Mouse (Mus musculus): ENCODE data around the gene Gm36245.
"Not testable (repeated sequence)": the region's sequence is repeated elsewhere in the genome, so short reads cannot be mapped to it uniquely, and the experiment has no call there.

Gm36245 gene

DNA sequence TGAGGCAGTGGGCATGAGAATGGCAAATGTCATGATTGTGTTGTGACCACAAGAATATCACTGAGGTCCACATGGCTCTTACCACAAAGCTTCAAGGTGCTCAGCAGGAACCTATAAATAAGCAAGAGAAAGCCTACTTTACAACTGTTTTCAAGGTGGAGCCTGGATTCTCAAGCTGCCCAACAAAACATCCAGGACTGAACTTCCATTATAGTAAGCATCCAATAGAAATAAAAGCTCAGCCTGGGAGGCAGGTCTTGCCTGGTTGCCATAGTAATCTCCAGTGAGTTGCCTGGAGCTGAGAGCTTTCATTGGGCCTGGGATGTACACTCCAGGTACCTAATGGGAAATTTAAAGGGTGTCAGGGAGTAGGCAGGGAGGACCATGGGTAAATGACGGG is at the start of gene Gm36245:
Gene Gm36245 (plus strand): TSS at position 301 of the 400 bp plus-strand sequence.
- no peak for DNase-seq (ENCODE audit: low spot score)

DNA sequence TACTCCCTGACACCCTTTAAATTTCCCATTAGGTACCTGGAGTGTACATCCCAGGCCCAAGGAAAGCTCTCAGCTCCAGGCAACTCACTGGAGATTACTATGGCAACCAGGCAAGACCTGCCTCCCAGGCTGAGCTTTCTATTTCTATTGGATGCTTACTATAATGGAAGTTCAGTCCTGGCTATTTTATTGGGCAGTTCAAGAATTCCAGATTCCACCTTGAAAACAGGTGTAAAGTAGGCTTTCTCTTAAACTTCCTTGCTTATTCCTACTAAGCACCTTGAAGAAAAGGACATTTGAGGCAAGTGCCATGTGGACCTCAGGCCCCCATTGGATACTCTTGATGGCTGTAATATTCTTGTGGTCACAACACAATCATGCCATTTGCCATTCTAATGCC is 37.3 kb upstream of the Gm36245 start, which contains the start of gene 1700025B11Rik:
Gene 1700025B11Rik (minus strand): TSS at position 101 of the 400 bp plus-strand sequence.
- no peak for DNase-seq (ENCODE audit: low spot score)

DNA sequence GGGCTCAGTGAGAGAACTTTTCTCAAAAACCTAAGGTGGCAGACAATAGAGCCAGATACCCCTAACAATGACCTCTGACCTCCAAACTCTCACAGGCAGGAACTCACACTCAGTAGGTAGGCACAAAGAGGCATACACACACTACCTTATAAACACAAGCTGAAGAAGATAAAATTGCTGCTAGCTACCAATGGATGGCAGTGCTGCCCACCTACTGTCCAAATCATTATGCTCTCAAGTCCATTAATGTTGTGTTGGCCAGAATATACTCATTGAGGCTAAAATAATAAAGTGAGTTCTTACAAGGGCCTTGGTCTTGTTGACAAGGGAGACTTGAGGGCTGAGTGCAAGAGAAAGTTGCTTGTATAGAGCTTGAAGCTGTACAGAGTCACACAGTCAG is 35.8 kb upstream of the Gm36245 start:
- DNase-seq (ENCODE audit: low spot score): no peak

DNA sequence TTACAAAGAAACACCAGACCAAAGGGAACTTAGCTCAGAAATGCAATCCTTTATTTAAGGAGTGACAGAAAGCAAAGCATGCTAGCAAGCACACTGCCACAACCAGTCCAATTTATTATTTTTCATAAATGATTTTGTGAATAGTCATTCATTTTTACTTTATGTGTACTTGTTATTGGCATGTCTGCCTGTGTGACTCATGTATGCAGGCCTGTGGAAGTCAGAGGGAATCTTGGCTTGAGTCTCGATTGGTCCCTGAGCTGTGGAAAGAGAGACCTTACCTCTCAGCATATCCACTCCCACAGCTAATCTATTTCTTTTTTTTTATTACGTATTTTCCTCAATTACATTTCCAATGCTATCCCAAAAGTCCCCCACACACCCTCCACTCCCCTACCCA is 20.3 kb upstream of the Gm36245 start:
- DNase-seq (ENCODE audit: low spot score): no peak

DNA sequence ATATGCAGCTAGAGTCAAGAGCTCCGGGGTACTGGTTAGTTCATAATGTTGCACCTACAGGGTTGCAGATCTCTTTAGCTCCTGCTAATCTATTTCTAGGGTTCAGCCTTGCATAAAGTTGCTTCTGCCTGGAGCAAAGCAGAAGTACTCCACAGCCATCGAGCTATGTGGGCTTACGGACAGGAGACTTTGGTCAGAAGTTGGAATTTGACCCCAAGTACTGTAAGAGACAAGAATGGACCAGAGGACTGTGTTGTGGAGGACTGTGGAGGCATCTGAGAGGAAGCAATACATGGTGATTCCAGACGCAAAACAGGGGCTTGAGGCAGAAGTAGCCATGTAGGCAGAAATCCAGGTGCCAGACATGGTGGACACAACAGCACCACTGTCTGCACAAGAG is 19.7 kb upstream of the Gm36245 start:
- no peak for DNase-seq (ENCODE audit: low spot score)

DNA sequence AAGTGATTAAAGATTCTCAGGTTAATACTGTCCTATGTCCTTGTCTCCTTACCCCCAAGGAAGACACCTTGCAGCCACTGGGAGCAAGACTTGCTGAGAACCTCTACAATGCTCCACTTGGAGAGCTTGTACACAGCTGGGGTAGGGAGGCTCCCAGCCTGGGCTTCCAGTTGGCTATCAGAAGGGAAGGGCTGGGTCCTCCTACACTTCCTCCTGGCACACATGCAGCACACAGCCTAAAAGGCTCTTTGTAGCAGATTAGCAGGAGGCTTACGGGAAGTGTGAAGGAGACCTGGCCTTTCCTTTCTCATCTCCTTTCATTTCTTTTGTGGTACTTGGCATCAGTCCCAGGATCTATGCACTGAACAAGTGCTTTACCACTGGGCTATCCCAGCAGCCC is 17.4 kb upstream of the Gm36245 start:
- no peak for DNase-seq (ENCODE audit: low spot score)

DNA sequence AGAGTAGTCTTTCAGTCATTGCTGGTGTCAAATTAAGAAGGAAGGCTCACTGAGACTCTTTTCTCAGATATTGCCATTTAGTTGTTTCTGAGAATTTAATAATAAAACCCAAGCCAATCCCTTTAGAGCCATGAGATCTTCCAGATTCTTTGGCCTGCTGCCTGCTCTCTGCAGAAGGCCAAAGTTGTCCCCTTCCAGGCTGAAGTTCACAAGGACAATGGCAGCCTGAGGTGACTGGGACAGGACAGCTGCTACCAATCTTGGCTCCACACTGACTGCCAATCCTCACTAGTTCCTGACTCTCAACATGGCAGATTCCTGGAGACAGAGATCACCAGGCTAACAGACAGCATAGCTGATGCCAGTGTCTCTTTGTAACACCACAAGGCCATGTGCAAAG is 12.0 kb upstream of the Gm36245 start:
- DNase-seq (ENCODE audit: low spot score): no peak

DNA sequence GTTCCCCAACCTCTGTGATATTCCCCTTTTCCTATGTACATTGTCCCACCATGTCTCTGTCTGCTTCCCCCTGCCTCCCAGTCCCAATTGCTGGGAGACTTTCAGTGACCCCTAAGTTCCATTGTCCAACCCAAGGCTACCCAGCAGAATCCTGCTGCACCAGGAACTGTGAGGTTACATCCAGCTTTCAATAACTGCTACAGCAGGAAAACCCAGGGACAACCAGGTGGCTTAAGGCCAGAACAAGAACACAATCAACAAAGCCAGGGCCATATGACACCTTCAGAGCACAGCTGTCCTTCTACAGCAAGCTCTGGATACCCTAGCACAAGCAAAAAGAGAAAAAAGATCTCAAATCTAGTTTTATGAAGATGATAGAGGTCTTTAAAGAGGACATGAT is 10.1 kb upstream of the Gm36245 start:
- DNase-seq (ENCODE audit: low spot score): no peak

DNA sequence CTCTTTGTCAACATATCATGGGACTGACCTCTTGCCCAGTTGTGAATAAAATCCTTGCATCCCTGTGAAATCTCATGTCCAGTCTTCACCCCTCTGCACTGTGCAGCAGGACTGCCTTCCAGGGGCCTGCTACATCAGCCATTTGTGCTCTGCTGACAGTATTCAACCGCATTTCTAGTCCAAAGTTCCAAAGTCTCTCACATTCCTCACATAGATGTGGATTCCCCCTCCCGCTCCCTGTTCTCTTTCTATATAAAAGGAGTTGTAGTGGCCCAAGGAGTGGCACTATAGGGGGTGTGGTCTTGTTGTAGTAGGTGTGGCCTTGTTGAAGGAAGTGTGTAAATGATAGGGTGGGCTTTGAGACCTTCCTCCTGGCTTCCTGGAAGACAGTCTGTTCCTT is 8.2 kb upstream of the Gm36245 start:
- DNase-seq (ENCODE audit: low spot score): no peak

DNA sequence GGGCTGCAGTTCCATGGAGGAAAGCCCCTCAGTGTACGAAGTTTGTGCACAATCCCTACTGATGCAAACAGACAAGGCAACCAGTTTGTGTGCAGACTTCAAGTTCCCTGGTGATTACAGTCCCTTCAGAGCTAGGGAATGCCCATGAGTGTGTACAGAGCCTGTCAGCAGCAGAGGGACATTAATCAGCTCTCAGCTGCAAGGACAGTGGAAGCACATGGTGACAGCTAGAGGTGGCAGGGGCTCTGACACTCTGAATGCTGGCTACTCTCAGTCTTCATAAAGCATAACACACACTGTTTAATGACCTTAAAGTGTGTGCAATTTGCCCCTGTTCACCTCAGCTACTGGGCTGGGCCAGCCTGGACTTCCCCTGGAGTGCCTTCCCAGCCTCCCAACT is 5.5 kb upstream of the Gm36245 start:
- DNase-seq (ENCODE audit: low spot score): no peak

DNA sequence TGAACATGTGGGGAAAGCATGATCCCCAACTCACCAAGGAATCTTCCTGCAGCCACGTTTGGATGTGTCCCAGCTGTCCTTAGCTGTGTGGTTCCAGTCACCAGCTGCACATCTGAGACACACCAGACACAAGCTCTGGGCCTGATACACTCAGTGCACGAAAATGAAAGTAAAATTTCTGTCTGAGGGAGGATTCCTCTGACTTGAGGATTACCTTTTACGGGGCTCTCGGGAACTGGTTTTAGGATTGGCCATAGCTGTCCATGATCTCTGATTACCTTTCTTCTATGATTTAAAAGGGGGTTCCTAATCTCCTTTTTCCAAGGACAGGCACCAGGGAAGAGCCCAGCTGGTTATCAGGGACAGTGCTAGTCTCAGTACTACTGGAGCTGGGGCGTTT is 3.1 kb upstream of the Gm36245 start, which contains the start of gene Apol10b:
Gene Apol10b (minus strand): TSS at position 165 of the 400 bp plus-strand sequence.
- DNase-seq (ENCODE audit: low spot score): no peak

DNA sequence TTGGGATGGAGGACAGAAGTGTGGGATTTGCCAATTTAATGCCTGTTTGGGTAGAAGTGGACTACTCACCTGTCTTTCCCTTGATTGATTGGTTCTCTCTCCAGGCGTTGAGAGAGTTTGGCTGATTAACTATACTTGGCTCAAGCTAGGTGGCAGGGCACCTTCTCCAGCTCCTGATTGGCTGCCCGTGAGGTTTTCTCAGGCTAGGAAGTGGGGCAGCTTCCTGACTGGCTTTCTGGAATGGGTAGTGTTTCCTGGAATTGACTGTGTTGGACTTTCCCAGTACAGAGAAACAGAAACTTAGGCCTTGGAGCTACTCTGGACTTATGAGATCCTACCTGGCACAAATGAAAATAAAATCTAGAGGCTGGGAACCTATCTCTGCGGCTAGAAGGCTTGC is 629 bp upstream of the Gm36245 start:
- DNase-seq (ENCODE audit: low spot score): no peak

DNA sequence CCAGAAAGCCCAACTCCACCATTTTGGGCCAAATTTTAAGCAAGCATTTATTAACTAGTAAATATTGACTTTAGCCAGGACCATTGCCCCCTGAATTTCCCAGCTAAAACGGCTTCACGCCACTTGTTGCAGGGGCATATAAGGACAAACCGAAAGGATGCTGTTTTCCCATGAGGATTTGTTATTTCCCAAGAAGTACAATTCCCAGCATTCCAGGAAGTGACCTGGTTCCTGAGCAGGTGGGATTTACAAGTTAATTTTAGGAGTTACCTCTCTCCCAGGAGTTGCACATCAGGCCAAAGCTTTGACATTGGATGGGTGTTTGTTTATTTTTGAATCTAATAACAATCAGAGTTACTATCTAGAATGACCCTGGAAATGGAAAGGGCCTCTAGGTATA is 7.0 kb downstream of the Gm36245 start:
- no peak for DNase-seq (ENCODE audit: low spot score)

DNA sequence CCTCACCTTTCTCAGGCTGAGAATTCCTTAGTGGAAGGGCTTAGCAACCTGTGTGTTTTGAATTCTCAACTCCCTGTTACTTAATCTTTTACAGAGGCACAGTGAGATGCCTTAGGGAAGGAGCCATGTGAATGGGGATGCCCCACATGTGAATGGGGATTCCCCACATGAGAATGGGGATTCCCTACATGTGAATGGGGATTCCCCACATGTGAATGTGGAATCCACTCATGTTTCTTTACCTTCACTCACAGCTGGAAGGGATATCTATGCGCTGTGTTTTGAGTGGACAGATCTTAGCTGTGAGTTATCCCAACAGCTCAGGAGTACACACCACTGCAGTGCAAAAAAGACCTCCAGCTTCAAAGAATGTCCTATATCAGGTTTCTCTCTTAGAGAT is 25.7 kb downstream of the Gm36245 start:
- DNase-seq (ENCODE audit: low spot score): no peak

DNA sequence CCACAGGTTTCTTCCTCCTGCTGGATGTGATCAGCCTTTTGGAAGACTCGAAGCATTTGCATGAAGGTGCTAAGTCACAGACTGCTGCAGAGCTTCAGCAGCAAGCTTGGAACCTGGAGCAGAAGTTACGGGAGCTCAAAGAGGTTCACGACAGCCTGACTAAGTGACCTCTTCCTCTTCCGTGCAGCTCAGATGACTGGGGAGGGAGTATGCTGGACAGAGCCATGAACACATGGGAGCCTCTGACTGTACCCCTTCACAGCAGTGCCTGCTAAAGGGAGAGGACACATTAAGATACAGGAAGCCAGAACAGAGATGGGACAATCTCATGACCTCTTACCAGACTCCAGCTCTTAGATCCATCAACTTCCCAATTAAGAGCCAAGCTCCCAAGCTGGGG is 27.4 kb downstream of the Gm36245 start:
- not testable (repeated sequence) for DNase-seq (ENCODE audit: low spot score)

DNA sequence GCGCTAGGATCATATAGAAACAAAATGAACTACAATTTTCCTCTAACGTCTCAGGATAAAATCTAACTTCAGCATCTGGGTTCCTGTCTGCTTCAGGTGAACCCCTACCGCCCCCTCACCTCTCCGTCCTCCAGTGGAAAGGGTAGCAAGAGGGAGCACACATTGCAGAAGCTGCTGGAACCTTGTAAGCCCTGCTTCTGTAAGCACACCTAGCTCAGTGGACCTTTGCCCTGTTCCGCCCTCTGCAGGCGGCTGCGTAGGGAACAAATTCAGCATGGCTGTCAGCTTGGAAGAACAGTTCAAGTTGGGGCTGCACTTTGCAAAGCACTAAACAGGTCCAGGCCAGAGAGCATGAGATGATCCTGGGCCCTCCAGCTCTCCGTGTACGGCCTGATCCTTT is 29.6 kb downstream of the Gm36245 start:
- not testable (repeated sequence) for DNase-seq (ENCODE audit: low spot score)

DNA sequence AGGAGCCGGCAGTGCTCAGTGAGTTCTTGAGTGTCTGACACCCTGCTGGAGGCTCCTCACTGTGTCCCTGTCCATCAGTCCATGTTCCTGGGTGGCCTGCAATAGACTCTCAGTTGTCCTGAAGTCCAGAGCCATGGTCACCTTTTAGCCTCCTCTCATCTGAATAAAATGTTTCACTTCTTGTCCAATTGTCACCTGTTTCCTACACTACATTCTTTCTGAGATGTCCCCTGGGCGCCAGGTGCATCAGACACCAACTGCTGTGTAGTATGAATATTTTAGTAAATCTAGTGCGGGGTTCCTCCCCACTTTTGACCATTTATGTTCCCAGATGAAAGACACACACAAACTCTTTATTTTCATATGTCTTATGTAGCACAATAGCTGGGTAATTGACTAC is 30.8 kb downstream of the Gm36245 start:
- not testable (repeated sequence) for DNase-seq (ENCODE audit: low spot score)

DNA sequence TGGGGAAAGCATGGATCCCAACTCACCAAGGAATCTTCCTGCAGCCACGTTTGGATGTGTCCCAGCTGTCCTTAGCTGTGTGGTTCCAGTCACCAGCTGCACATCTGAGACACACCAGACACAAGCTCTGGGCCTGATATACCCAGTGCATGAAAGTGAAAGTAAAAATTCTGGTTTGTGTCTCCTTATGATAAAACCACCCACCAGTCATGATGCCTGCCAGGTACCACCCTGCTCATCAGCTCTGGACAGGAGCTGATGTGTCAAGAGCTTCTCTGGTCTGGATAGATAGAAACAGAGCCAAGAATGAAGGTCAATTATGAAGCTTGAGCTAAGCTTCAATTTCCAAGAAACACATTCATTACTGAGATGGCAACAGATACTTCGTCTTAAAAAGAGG is 44.1 kb downstream of the Gm36245 start, which contains the start of gene Apol11b:
Gene Apol11b (minus strand): TSS at position 111 of the 400 bp plus-strand sequence.
- DNase-seq (ENCODE audit: low spot score): not testable (repeated sequence)

DNA sequence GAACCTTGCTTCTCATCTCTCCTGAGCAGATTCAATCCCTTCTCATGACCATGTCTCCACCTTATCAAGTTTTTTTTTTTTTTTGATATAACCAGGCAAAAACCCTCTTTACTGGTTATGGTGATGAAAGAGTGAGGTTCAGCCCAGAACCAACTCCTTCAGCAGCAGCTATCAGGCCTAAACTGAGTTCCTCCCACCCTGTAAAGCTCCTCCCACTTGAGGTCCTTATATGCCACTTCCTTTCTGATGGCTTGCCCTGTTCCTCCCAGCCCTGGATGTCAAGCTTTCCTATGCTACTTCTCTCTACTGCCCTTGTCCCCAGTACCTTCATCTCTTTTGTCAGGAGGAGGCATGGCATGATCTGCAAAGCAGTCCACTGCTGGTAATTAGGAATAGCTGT is 52.1 kb downstream of the Gm36245 start:
- not testable (repeated sequence) for DNase-seq (ENCODE audit: low spot score)

All from embryo, embryonic 10 days (tissue).